Mouse (Mus musculus): ENCODE measurements around the gene Lmbr1. TPM values are rescaled to one million over a fixed set of nuclear protein-coding genes. Genes with fewer than 3 reads are reported as not detected.
A peak's percentile ranks its signal among the peaks of the same experiment; 100 is the strongest.

Gene Lmbr1
- polyA plus RNA-seq, 1 experiment from 2014 or later: 13.6 TPM

- TF ChIP-seq CTCF (IDR thresholded peaks at IDR 0.05; ENCODE audit: low read depth): peak; percentile 65
- WGBS: 53% methylated on average over 5 of the region's 5 CpGs
- H3K9ac ChIP-seq (ENCODE audit: low read depth, low read length): no peak overlapping the region
- H3K4me1 ChIP-seq (replicated peaks; ENCODE audit: insufficient read depth, low read length): no peaks in the 10 kb centered on the region
- H3K9me3 ChIP-seq (replicated peaks; ENCODE audit: low read length): no peaks in the 10 kb centered on the region
- ATAC-seq (replicated peaks; ENCODE audit: low FRiP score, low read depth): no peak
- no peaks in the 10 kb centered on the region for H3K27me3 ChIP-seq (ENCODE audit: insufficient read depth, low read length)
- no peak overlapping the region for H3K4me3 ChIP-seq (replicated peaks; ENCODE audit: low read depth, low read length)
- peak; percentile 54 for DNase-seq (ENCODE audit: low spot score)
- H3K27ac ChIP-seq: no peak overlapping the region
- H3K36me3 ChIP-seq (ENCODE audit: insufficient read depth, low read length): no peaks in the 10 kb centered on the region
- no peak overlapping the region for H3K4me2 ChIP-seq (ENCODE audit: low read length)
Observed at GRCm38 (mm10) chr5:29335836-29336235, 42.4 kb downstream of the Lmbr1 start.

- H3K27me3 ChIP-seq (ENCODE audit: insufficient read depth, low read length): no peaks in the 10 kb centered on the region
- WGBS: 94% methylated on average over 2 of the region's 2 CpGs
- H3K4me2 ChIP-seq (ENCODE audit: low read length): no peak overlapping the region
- no peaks in the 10 kb centered on the region for H3K4me1 ChIP-seq (replicated peaks; ENCODE audit: insufficient read depth, low read length)
- H3K27ac ChIP-seq: no peak overlapping the region
- H3K4me3 ChIP-seq (replicated peaks; ENCODE audit: low read depth, low read length): no peak overlapping the region
- ATAC-seq (replicated peaks; ENCODE audit: low FRiP score, low read depth) (no peak), DNase-seq (ENCODE audit: low spot score) (no peak)
- H3K36me3 ChIP-seq (ENCODE audit: insufficient read depth, low read length): no peaks in the 10 kb centered on the region
- H3K9me3 ChIP-seq (replicated peaks; ENCODE audit: low read length): no peaks in the 10 kb centered on the region
- H3K9ac ChIP-seq (ENCODE audit: low read depth, low read length): no peak overlapping the region
- no peak for TF ChIP-seq CTCF (IDR thresholded peaks at IDR 0.05; ENCODE audit: low read depth)
Observed at GRCm38 (mm10) chr5:29322503-29322902, 55.7 kb downstream of the Lmbr1 start.

- WGBS: 75% methylated on average over 3 of the region's 3 CpGs
- ATAC-seq (replicated peaks; ENCODE audit: low FRiP score, low read depth): no peak
- no peak for DNase-seq (ENCODE audit: low spot score)
- Histone ChIP-seq H3K4me2 (ENCODE audit: low read length) (no peak overlapping the region), H3K27ac (no peak overlapping the region), H3K36me3 (ENCODE audit: insufficient read depth, low read length) (no peaks in the 10 kb centered on the region), H3K9ac (ENCODE audit: low read depth, low read length) (no peak overlapping the region), H3K4me1 (replicated peaks; ENCODE audit: insufficient read depth, low read length) (no peaks in the 10 kb centered on the region), H3K27me3 (ENCODE audit: insufficient read depth, low read length) (no peaks in the 10 kb centered on the region), H3K4me3 (replicated peaks; ENCODE audit: low read depth, low read length) (no peak overlapping the region), H3K9me3 (replicated peaks; ENCODE audit: low read length) (no peaks in the 10 kb centered on the region)
- TF ChIP-seq CTCF (IDR thresholded peaks at IDR 0.05; ENCODE audit: low read depth): no peak
Observed at GRCm38 (mm10) chr5:29309191-29309590, 69.0 kb downstream of the Lmbr1 start.

GRCm38 (mm10) chr5:29293194-29293593 lies 85.0 kb downstream of the Lmbr1 start:
- WGBS: 19% methylated on average over 2 of the region's 2 CpGs
- Histone ChIP-seq H3K9ac (ENCODE audit: low read depth, low read length) (no peak overlapping the region), H3K27me3 (ENCODE audit: insufficient read depth, low read length) (no peaks in the 10 kb centered on the region), H3K27ac (no peak overlapping the region), H3K4me2 (ENCODE audit: low read length) (no peak overlapping the region), H3K36me3 (ENCODE audit: insufficient read depth, low read length) (no peaks in the 10 kb centered on the region), H3K4me1 (replicated peaks; ENCODE audit: insufficient read depth, low read length) (no peaks in the 10 kb centered on the region), H3K4me3 (replicated peaks; ENCODE audit: low read depth, low read length) (no peak overlapping the region), H3K9me3 (replicated peaks; ENCODE audit: low read length) (no peaks in the 10 kb centered on the region)
- peak; percentile 89 for TF ChIP-seq CTCF (IDR thresholded peaks at IDR 0.05; ENCODE audit: low read depth)
- peak; percentile 64 for DNase-seq (ENCODE audit: low spot score)
- no peak for ATAC-seq (replicated peaks; ENCODE audit: low FRiP score, low read depth)

GRCm38 (mm10) chr5:29290110-29290509 lies 88.1 kb downstream of the Lmbr1 start:
- Histone ChIP-seq H3K9ac (ENCODE audit: low read depth, low read length) (no peak overlapping the region), H3K4me1 (replicated peaks; ENCODE audit: insufficient read depth, low read length) (no peaks in the 10 kb centered on the region), H3K27me3 (ENCODE audit: insufficient read depth, low read length) (no peaks in the 10 kb centered on the region), H3K4me3 (replicated peaks; ENCODE audit: low read depth, low read length) (no peak overlapping the region), H3K27ac (no peak overlapping the region), H3K4me2 (ENCODE audit: low read length) (no peak overlapping the region), H3K9me3 (replicated peaks; ENCODE audit: low read length) (no peaks in the 10 kb centered on the region), H3K36me3 (ENCODE audit: insufficient read depth, low read length) (no peaks in the 10 kb centered on the region)
- no peak for TF ChIP-seq CTCF (IDR thresholded peaks at IDR 0.05; ENCODE audit: low read depth)
- DNase-seq (ENCODE audit: low spot score): no peak
- no peak for ATAC-seq (replicated peaks; ENCODE audit: low FRiP score, low read depth)
- 93% methylated on average over 3 of the region's 3 CpGs for WGBS

- WGBS: 80% methylated on average over 6 of the region's 6 CpGs
- Histone ChIP-seq H3K9ac (ENCODE audit: low read depth, low read length) (no peak overlapping the region), H3K4me3 (replicated peaks; ENCODE audit: low read depth, low read length) (no peak overlapping the region), H3K4me1 (replicated peaks; ENCODE audit: insufficient read depth, low read length) (no peaks in the 10 kb centered on the region), H3K27ac (no peak overlapping the region), H3K27me3 (ENCODE audit: insufficient read depth, low read length) (no peaks in the 10 kb centered on the region), H3K9me3 (replicated peaks; ENCODE audit: low read length) (no peaks in the 10 kb centered on the region), H3K4me2 (ENCODE audit: low read length) (no peak overlapping the region), H3K36me3 (ENCODE audit: insufficient read depth, low read length) (no peaks in the 10 kb centered on the region)
- DNase-seq (ENCODE audit: low spot score) (no peak), ATAC-seq (replicated peaks; ENCODE audit: low FRiP score, low read depth) (no peak)
- no peak for TF ChIP-seq CTCF (IDR thresholded peaks at IDR 0.05; ENCODE audit: low read depth)
Observed at GRCm38 (mm10) chr5:29289703-29290102, 88.5 kb downstream of the Lmbr1 start.

- H3K27me3 ChIP-seq (ENCODE audit: insufficient read depth, low read length): no peaks in the 10 kb centered on the region
- no peak overlapping the region for H3K4me2 ChIP-seq (ENCODE audit: low read length)
- H3K4me1 ChIP-seq (replicated peaks; ENCODE audit: insufficient read depth, low read length): no peaks in the 10 kb centered on the region
- TF ChIP-seq CTCF (IDR thresholded peaks at IDR 0.05; ENCODE audit: low read depth): no peak
- no peak overlapping the region for H3K4me3 ChIP-seq (replicated peaks; ENCODE audit: low read depth, low read length)
- H3K9me3 ChIP-seq (replicated peaks; ENCODE audit: low read length): no peaks in the 10 kb centered on the region
- no peak for ATAC-seq (replicated peaks; ENCODE audit: low FRiP score, low read depth)
- WGBS: 88% methylated on average over 3 of the region's 3 CpGs
- H3K27ac ChIP-seq: no peak overlapping the region
- H3K36me3 ChIP-seq (ENCODE audit: insufficient read depth, low read length): no peaks in the 10 kb centered on the region
- no peak for DNase-seq (ENCODE audit: low spot score)
- H3K9ac ChIP-seq (ENCODE audit: low read depth, low read length): no peak overlapping the region
Observed at GRCm38 (mm10) chr5:29281081-29281480, 97.1 kb downstream of the Lmbr1 start.

Measured in kidney, postnatal 0 days (tissue).